Mouse (Mus musculus): ENCODE data around the gene Htr3a. TPM values are rescaled to one million over a fixed set of nuclear protein-coding genes. Genes with fewer than 3 reads are reported as not detected.

Htr3a gene
- not detected in 2 replicates for polyA plus RNA-seq (2012; ENCODE audit: low replicate concordance)

GRCm38 (mm10) chr9:48910885-48911537 lies at the start of gene Htr3a:
Htr3a (minus strand) TSS chr9:48911099.

Other genes starting within 250 kb of the Htr3a start
- gene Zbtb16, start 74.9 kb downstream of the Htr3a start, polyA plus RNA-seq (2012; ENCODE audit: low replicate concordance) = 1.6 and 4.3 TPM in 2 replicates
- 0.07 TPM in 1 of 2 replicates, not detected in the other for gene Htr3b, start 53.9 kb upstream of the Htr3a start, polyA plus RNA-seq (2012; ENCODE audit: low replicate concordance)
- gene Usp28, start 74.3 kb upstream of the Htr3a start, polyA plus RNA-seq (2012; ENCODE audit: low replicate concordance) = 15.5 and 16.0 TPM in 2 replicates
- gene Zw10, start 144.5 kb upstream of the Htr3a start, polyA plus RNA-seq (2012; ENCODE audit: low replicate concordance) = 3.5 and 3.8 TPM in 2 replicates
- not detected in 2 replicates for gene Tmprss5, start 170.2 kb upstream of the Htr3a start, polyA plus RNA-seq (2012; ENCODE audit: low replicate concordance)